Mouse (Mus musculus) lung, postnatal 0 days (tissue): ENCODE data around the gene Vps9d1.

Experiments
- CTCF ChIP-seq: IDR thresholded peaks from 2 replicates; pipeline ENCODE4 v1.5.1; 2016; ENCODE audit warnings: antibody characterized with exemption, mild to moderate bottlenecking
- EP300 ChIP-seq: IDR thresholded peaks from 2 replicates; pipeline ENCODE4 v1.6.1; 2016; ENCODE audit warnings: antibody characterized with exemption, mild to moderate bottlenecking, control low read depth

GRCm38 (mm10) chr8:123228416-123228815, 25.7 kb downstream of the Vps9d1 start:
- TF ChIP-seq CTCF (no peak), EP300 (no peak)
